Mouse (Mus musculus) liver, embryonic 11.5 days (tissue): ENCODE measurements at regions not wholly inside any gene's neighbourhood (a gene's known extent, or its start where the extent isn't known, plus 50 kb on each side); places are given as distances from the start of the nearest gene placed in this dataset.

Experiments used
- ATAC-seq: fragments of 200-750 bp; cut with Nextera tagmentation; replicated peaks from 2 replicates; pipeline ENCODE4 v1.8.0; 2017; ENCODE audit warnings: moderate number of reproducible peaks, mild to moderate bottlenecking, moderate TSS enrichment, moderate library complexity; ENCODE audit not compliant: low FRiP score
- DNase-seq: peaks from one replicate; pipeline ENCODE4 v3.0.0-alpha.2; 2017; ENCODE audit warnings: low spot score
- H3K27ac ChIP-seq: fragments of 300-500 bp; sonication (generic); 2 replicates; pipeline ENCODE4 v1.5.1; 2014; ENCODE audit warnings: mild to moderate bottlenecking, low read depth, low read length, control low read depth
- H3K27me3 ChIP-seq: fragments of 300-500 bp; sonication (generic); replicated peaks from 2 replicates; pipeline ENCODE4 v1.6.1; 2014; ENCODE audit warnings: low read length, mixed read lengths; ENCODE audit not compliant: control insufficient read depth, insufficient read depth
- H3K36me3 ChIP-seq: fragments of 300-500 bp; sonication (generic); 2 replicates; pipeline ENCODE4 v1.6.1; 2014; ENCODE audit warnings: mild to moderate bottlenecking, low read length, moderate library complexity, mixed read lengths; ENCODE audit not compliant: control insufficient read depth, insufficient read depth
- H3K4me1 ChIP-seq: fragments of 300-500 bp; sonication (generic); replicated peaks from 2 replicates; pipeline ENCODE4 v1.6.1; 2014; ENCODE audit warnings: low read length, mixed read lengths; ENCODE audit not compliant: control insufficient read depth, insufficient read depth
- H3K4me2 ChIP-seq: fragments of 300-500 bp; sonication (generic); 2 replicates; pipeline ENCODE4 v1.6.1; 2014; ENCODE audit warnings: mild to moderate bottlenecking, control low read depth, moderate library complexity
- H3K4me3 ChIP-seq: fragments of 300-500 bp; sonication (generic); 2 replicates; pipeline ENCODE4 v1.5.1; 2014; ENCODE audit warnings: low read depth, low read length, control low read depth
- H3K9ac ChIP-seq: fragments of 300-500 bp; sonication (generic); 2 replicates; pipeline ENCODE4 v1.6.1; 2014; ENCODE audit warnings: low read depth, low read length, control low read depth
- H3K9me3 ChIP-seq: fragments of 300-500 bp; sonication (generic); 2 replicates; pipeline ENCODE4 v1.6.1; 2016; ENCODE audit warnings: low read length, inconsistent platforms, mixed read lengths; ENCODE audit not compliant: control insufficient read depth
- WGBS: fragments of 180-500 bp; shearing (Covaris S2); extraction: QIAGEN DNeasy Blood & Tissue Kit; methylation state at CpG from one replicate; pipeline ENCODE4 v1.1.7; 2014; 5-methylcytosine and 5-hydroxymethylcytosine counted together

- no peak overlapping the region for H3K4me2 ChIP-seq
- no peak for DNase-seq
- no peaks in the 10 kb centered on the region for H3K4me1 ChIP-seq
- no peaks in the 10 kb centered on the region for H3K27me3 ChIP-seq
- no peak overlapping the region for H3K27ac ChIP-seq
- ATAC-seq: no peak
- no peak overlapping the region for H3K4me3 ChIP-seq
- H3K36me3 ChIP-seq: no peaks in the 10 kb centered on the region
- H3K9ac ChIP-seq: no peak overlapping the region
- no peaks in the 10 kb centered on the region for H3K9me3 ChIP-seq
- 66% methylated on average over 6 of the region's 6 CpGs for WGBS
These were observed 156.5 kb downstream of the Adra2a start for GRCm38 (mm10) chr19:54200407-54200806.

DNA sequence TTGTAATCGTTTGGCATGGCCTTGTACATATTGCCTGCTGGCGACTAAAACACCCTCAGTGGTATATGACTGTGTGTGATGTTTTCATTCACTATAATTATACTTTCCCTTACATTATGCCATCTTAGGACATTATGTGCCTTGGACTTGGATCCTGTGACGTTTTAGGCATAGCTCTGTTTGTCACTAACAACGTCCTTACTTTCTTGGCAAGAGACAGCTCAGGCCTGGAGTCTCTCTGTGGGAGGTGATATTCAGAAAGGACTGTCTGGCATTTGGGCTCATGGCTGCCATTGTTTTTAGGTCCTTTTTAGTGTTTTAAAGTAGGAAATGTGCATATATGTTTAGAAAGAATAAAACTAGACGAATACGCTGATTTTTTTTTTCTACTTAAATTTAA, 158.5 kb downstream of the Adra2a start:
- Histone ChIP-seq H3K27ac (no peak overlapping the region), H3K4me2 (no peak overlapping the region), H3K9ac (no peak overlapping the region), H3K9me3 (no peaks in the 10 kb centered on the region), H3K27me3 (no peaks in the 10 kb centered on the region; the same call in 1 of the 2 replicates), H3K4me3 (no peak overlapping the region), H3K36me3 (no peaks in the 10 kb centered on the region), H3K4me1 (no peaks in the 10 kb centered on the region)
- DNase-seq (no peak), ATAC-seq (no peak)
- WGBS: 82% methylated on average over 6 of the region's 6 CpGs

DNA sequence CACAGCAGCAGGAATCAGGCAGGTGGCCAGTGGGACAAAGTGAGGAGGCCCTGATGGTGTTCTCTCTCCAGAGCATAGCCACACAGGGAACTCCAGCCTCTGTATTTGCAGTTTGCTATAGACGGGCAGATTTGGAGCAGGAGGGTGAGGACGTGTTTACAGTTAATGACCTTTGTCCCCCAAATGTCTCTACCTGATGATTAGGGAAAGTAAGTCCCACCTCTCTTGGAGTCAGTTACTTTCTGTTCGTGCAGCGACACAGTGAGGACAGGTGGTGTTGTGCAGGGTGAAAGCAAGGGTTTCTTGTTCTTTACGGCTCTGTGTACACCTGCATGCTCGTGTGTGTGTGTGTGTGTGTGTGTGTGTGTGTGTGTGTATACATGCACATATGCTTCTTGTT, 162.9 kb downstream of the Adra2a start:
- Histone ChIP-seq H3K4me1 (no peaks in the 10 kb centered on the region), H3K27me3 (no peaks in the 10 kb centered on the region; the same call in 1 of the 2 replicates), H3K9ac (no peak overlapping the region), H3K27ac (no peak overlapping the region), H3K4me2 (no peak overlapping the region), H3K4me3 (no peak overlapping the region), H3K36me3 (no peaks in the 10 kb centered on the region), H3K9me3 (no peaks in the 10 kb centered on the region)
- WGBS: 64% methylated on average over 6 of the region's 6 CpGs
- ATAC-seq (peak; percentile 26; the same call in 1 of the 2 replicates), DNase-seq (no peak)

DNA sequence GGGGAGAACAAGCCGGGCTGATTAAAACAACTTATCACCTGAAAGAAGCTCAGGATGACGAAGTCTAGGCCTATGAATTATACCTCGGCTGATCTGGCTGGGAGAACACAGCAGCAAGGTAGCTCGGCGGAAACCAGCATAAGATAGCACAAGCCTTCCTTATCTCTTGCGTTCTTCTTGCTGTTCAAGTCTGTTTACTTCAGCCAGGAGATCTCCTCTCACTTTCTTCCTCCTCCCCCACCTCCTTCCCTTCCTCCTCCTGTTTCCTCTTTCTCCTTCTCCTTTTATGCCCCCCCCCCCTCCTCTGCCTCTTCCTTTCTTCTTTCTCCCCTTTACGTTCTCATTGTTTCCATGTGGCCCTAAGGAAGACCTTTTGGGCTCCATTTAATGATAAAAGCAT, 168.2 kb downstream of the Adra2a start:
- H3K9me3 ChIP-seq: no peaks in the 10 kb centered on the region
- H3K27me3 ChIP-seq: no peaks in the 10 kb centered on the region; the same call in 1 of the 2 replicates
- H3K4me3 ChIP-seq: no peak overlapping the region
- no peak overlapping the region for H3K9ac ChIP-seq
- DNase-seq (no peak), ATAC-seq (0 out of 2 replicates have a peak, but pooled peaks have one; percentile 10)
- H3K4me2 ChIP-seq: no peak overlapping the region
- H3K4me1 ChIP-seq: no peaks in the 10 kb centered on the region
- 22% methylated on average over 7 of the region's 7 CpGs for WGBS
- no peaks in the 10 kb centered on the region for H3K36me3 ChIP-seq
- H3K27ac ChIP-seq: no peak overlapping the region

GRCm38 (mm10) chr19:54244176-54244575, 200.2 kb downstream of the Adra2a start:
- DNase-seq: no peak
- 70% methylated on average over 6 of the region's 6 CpGs for WGBS
- Histone ChIP-seq H3K9me3 (no peaks in the 10 kb centered on the region), H3K27ac (no peak overlapping the region), H3K4me2 (no peak overlapping the region), H3K4me1 (no peaks in the 10 kb centered on the region), H3K36me3 (no peaks in the 10 kb centered on the region), H3K4me3 (no peak overlapping the region), H3K9ac (no peak overlapping the region), H3K27me3 (no peaks in the 10 kb centered on the region)
- no peak for ATAC-seq

DNA sequence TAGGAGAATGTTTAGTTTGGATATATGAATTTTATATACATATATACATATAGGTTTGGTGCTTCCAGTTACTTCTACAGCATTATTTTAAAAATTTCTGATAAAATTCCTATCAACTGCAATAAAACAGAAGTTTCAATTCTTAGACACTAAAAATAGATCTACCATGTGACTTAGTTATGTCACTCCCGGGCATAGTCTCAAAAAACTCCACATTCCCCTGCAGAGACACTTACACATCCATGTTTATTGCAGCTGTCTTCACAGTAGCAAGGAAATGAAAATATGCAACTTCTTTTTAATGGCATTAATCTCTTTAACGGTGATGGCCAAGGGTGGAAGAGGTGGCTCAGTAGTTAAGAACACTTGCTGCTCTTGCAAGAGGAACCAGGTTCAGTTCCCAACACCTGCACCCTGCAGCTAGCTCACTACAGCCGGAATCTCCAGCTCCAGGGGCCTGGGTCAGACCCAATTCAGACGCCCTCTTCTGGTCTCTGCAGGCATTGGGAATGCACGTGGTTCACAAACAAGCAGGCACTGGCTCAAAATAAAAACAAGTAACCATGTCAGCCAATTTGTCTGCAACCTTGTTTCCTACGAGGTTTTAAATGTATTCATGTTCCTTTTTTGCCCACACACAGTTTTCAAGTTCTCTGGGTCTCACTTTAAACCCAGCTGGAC, 204.4 kb downstream of the Adra2a start:
- Histone ChIP-seq H3K36me3 (no peaks in the 10 kb centered on the region), H3K4me2 (no peak overlapping the region), H3K9me3 (no peaks in the 10 kb centered on the region), H3K27me3 (no peaks in the 10 kb centered on the region), H3K9ac (no peak overlapping the region), H3K27ac (no peak overlapping the region), H3K4me3 (no peak overlapping the region), H3K4me1 (no peaks in the 10 kb centered on the region)
- ATAC-seq (no peak), DNase-seq (no peak)
- 31% methylated on average over 6 of the region's 6 CpGs for WGBS

DNA sequence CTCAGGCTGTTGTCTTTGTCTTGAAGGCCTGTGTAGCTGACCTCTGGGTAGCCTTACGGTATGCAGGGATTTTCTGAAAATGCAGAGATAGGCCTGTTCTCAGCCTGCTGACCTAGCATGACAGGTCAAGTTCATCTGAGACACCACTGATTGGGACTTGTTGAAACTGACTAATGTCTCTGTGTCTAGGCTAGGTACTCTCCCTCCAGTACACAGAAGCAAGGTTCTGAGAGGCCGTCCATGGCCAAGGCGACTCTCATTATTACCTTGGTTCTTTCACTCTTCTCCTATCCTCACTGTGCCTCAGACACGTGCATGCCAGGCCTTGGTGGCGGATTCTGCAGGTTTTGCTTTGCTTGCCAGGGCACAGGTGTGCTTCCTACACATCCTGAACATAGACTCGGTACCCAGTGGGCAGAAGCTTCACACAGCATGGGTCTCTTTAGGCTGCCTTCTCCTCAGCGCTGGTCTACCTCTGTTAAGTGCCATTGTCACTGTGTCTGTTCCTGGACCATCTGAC, 208.3 kb downstream of the Adra2a start:
- DNase-seq: no peak
- WGBS: 76% methylated on average over 7 of the region's 7 CpGs
- Histone ChIP-seq H3K4me2 (no peak overlapping the region), H3K4me3 (no peak overlapping the region), H3K4me1 (no peaks in the 10 kb centered on the region), H3K36me3 (no peaks in the 10 kb centered on the region), H3K27ac (no peak overlapping the region), H3K9me3 (no peaks in the 10 kb centered on the region), H3K27me3 (no peaks in the 10 kb centered on the region; the same call in 1 of the 2 replicates), H3K9ac (no peak overlapping the region)
- ATAC-seq: no peak

- Histone ChIP-seq H3K9ac (no peak overlapping the region), H3K27me3 (no peaks in the 10 kb centered on the region; the same call in 1 of the 2 replicates), H3K9me3 (no peaks in the 10 kb centered on the region), H3K27ac (no peak overlapping the region), H3K4me3 (no peak overlapping the region), H3K36me3 (no peaks in the 10 kb centered on the region), H3K4me2 (no peak overlapping the region), H3K4me1 (no peaks in the 10 kb centered on the region)
- DNase-seq: no peak
- 80% methylated on average over 3 of the region's 3 CpGs for WGBS
- ATAC-seq: no peak
These were observed 213.9 kb downstream of the Adra2a start for GRCm38 (mm10) chr19:54257889-54258288.

- 13% methylated on average over 7 of the region's 7 CpGs for WGBS
These were observed 215.2 kb downstream of the Adra2a start for GRCm38 (mm10) chr19:54259175-54259574.

More at GRCm38 (mm10) chr19:54259175-54259574, 215.2 kb downstream of the Adra2a start:
- no peaks in the 10 kb centered on the region; the same call in 1 of the 2 replicates for H3K27me3 ChIP-seq
- H3K4me3 ChIP-seq: no peak overlapping the region
- no peak overlapping the region for H3K9ac ChIP-seq
- no peaks in the 10 kb centered on the region for H3K4me1 ChIP-seq
- H3K27ac ChIP-seq: no peak overlapping the region
- H3K4me2 ChIP-seq: no peak overlapping the region
- no peaks in the 10 kb centered on the region for H3K36me3 ChIP-seq
- ATAC-seq (no peak), DNase-seq (no peak)
- no peaks in the 10 kb centered on the region for H3K9me3 ChIP-seq
